Comparison of ENCODE assay signal across 21 mouse cellular contexts in genomic region chr6:108592636-108593035, GRCm38 (mm10).
DNase-seq lines count a peak whose midpoint lies in the region; ATAC-seq and TF ChIP-seq lines count a peak whose summit lies in the region.
"Had no signal": no experiment of that assay in that cellular context is flagged by ENCODE, and none has a peak within 500 bp of the region (broad histone marks: within the 10 kb centered on the region; RNA-seq: fewer than 3 reads in every experiment).

No protein-coding gene starts in this region.

- H3K79me2 ChIP-seq in heart, adult 2 months (replicated peaks; ENCODE audit: control insufficient read depth, insufficient read depth, low read length) = no peaks in the 10 kb centered on the region

- no peaks in the 10 kb centered on the region for H3K36me3 ChIP-seq in forebrain, embryonic 13.5 days (ENCODE audit: poor library complexity, severe bottlenecking)
- no peaks in the 10 kb centered on the region for H3K36me3 ChIP-seq in forebrain, embryonic 10.5 days (replicated peaks)
- H3K36me3 ChIP-seq in heart, adult 2 months (ENCODE audit: control insufficient read depth, insufficient read depth, low read length) = no peaks in the 10 kb centered on the region
- no peaks in the 10 kb centered on the region for H3K36me3 ChIP-seq in forebrain, embryonic 16.5 days (ENCODE audit: control insufficient read depth, insufficient read depth)
- no peaks in the 10 kb centered on the region for H3K36me3 ChIP-seq in intestine, embryonic 15.5 days
- H3K36me3 ChIP-seq: embryonic facial prominence, embryonic 13.5 days; heart, embryonic 12.5 days; hindbrain, embryonic 10.5 days had no signal

- DNase-seq in forebrain, embryonic 10.5 days (ENCODE audit: extremely low spot score, low spot score) = no peak
- DNase-seq in heart, adult 11 months = peak; percentile 56
- no peak for DNase-seq in heart, adult 2 months
- DNase-seq in brain, adult 2 months (ENCODE audit: low read depth, low spot score) = peak; percentile 35
- DNase-seq: adrenal gland, postnatal 14 days; cerebellum, adult 11 months; cerebellum, adult 8-10 months; cerebellum, postnatal 36 days; gastrocnemius, postnatal 10 days; kidney, adult 2 months had no signal

- H3K27me3 ChIP-seq in forebrain, embryonic 13.5 days = no peaks in the 10 kb centered on the region
- no peaks in the 10 kb centered on the region for H3K27me3 ChIP-seq in forebrain, embryonic 10.5 days (ENCODE audit: poor library complexity, severe bottlenecking)
- no peaks in the 10 kb centered on the region for H3K27me3 ChIP-seq in heart, adult 2 months (ENCODE audit: control insufficient read depth, insufficient read depth, low read length)
- H3K27me3 ChIP-seq in forebrain, embryonic 16.5 days (replicated peaks; ENCODE audit: control insufficient read depth, insufficient read depth, low read length) = no peaks in the 10 kb centered on the region
- H3K27me3 ChIP-seq in intestine, embryonic 15.5 days (replicated peaks) = no peaks in the 10 kb centered on the region
- H3K27me3 ChIP-seq: heart, embryonic 12.5 days; Patski had no signal

- H3K9ac ChIP-seq in forebrain, embryonic 13.5 days = no peak overlapping the region
- no peak overlapping the region for H3K9ac ChIP-seq in heart, adult 2 months (ENCODE audit: low read depth, low read length)
- no peak overlapping the region for H3K9ac ChIP-seq in forebrain, embryonic 16.5 days (replicated peaks; ENCODE audit: low read depth, low read length)
- H3K9ac ChIP-seq in intestine, embryonic 15.5 days = no peak overlapping the region
- H3K9ac ChIP-seq: embryonic facial prominence, embryonic 13.5 days; heart, embryonic 12.5 days; hindbrain, embryonic 14.5 days had no signal

- H3K4me2 ChIP-seq in forebrain, embryonic 13.5 days = no peak overlapping the region
- H3K4me2 ChIP-seq in forebrain, embryonic 16.5 days (ENCODE audit: low read length) = no peak overlapping the region
- no peak overlapping the region for H3K4me2 ChIP-seq in intestine, embryonic 15.5 days (replicated peaks)
- H3K4me2 ChIP-seq: embryonic facial prominence, embryonic 13.5 days; heart, embryonic 12.5 days; hindbrain, embryonic 14.5 days had no signal

- H3K4me1 ChIP-seq in forebrain, embryonic 13.5 days = no peaks in the 10 kb centered on the region
- no peaks in the 10 kb centered on the region for H3K4me1 ChIP-seq in forebrain, embryonic 10.5 days
- H3K4me1 ChIP-seq in heart, adult 2 months (ENCODE audit: control insufficient read depth, insufficient read depth, low read length) = no peaks in the 10 kb centered on the region
- H3K4me1 ChIP-seq in forebrain, embryonic 16.5 days (replicated peaks; ENCODE audit: control insufficient read depth, insufficient read depth, low read length) = peaks cover 6% of the 10 kb centered on the region; the same call in 1 of the 2 replicates
- no peaks in the 10 kb centered on the region for H3K4me1 ChIP-seq in intestine, embryonic 15.5 days (replicated peaks)
- H3K4me1 ChIP-seq: embryonic facial prominence, embryonic 13.5 days; heart, embryonic 12.5 days; hindbrain, embryonic 10.5 days had no signal

- no peak for TF ChIP-seq EP300 in heart, adult 2 months (IDR thresholded peaks at IDR 0.05; ENCODE audit: insufficient read depth, low read depth, low read length)

- no peak for TF ChIP-seq POLR2A in heart, adult 2 months (IDR thresholded peaks at IDR 0.05; ENCODE audit: insufficient read depth, low read depth, low read length)

- WGBS in forebrain, embryonic 13.5 days = 65% methylated on average over 6 of the region's 6 CpGs
- 89% methylated on average over 6 of the region's 6 CpGs for WGBS in forebrain, embryonic 10.5 days
- 81% methylated on average over 6 of the region's 6 CpGs for WGBS in heart, adult 2 months
- 48% methylated on average over 6 of the region's 6 CpGs for WGBS in forebrain, embryonic 16.5 days
- WGBS in intestine, embryonic 15.5 days = 85% methylated on average over 6 of the region's 6 CpGs

- no peak for TF ChIP-seq CTCF in heart, adult 2 months (IDR thresholded peaks at IDR 0.05)

- intact Hi-C loops in heart, adult 2 months (cut with DNase I) = no loop called here

- ATAC-seq in forebrain, embryonic 13.5 days = peak; percentile 69; the same call in 1 of the 2 replicates
- ATAC-seq in forebrain, embryonic 16.5 days = peak; percentile 89
- no peak for ATAC-seq in erythroid progenitor cell, adult 5-6 weeks (replicated peaks; ENCODE audit: low FRiP score, poor library complexity, severe bottlenecking)
- ATAC-seq in intestine, embryonic 15.5 days = no peak
- ATAC-seq: activated CD4-positive, CD25-positive, alpha-beta regulatory T cell, adult 4 months; intestine, embryonic 16.5 days; Patski had no signal

- no peak overlapping the region for H3K4me3 ChIP-seq in forebrain, embryonic 13.5 days
- H3K4me3 ChIP-seq in forebrain, embryonic 10.5 days = no peak overlapping the region
- H3K4me3 ChIP-seq in heart, adult 2 months = no peak overlapping the region
- no peak overlapping the region for H3K4me3 ChIP-seq in forebrain, embryonic 16.5 days (replicated peaks; ENCODE audit: low read length)
- H3K4me3 ChIP-seq in intestine, embryonic 15.5 days (replicated peaks) = no peak overlapping the region
- H3K4me3 ChIP-seq: embryonic facial prominence, embryonic 13.5 days; heart, embryonic 12.5 days; hindbrain, embryonic 10.5 days had no signal

- no peak overlapping the region for H3K27ac ChIP-seq in forebrain, embryonic 13.5 days
- no peak overlapping the region for H3K27ac ChIP-seq in forebrain, embryonic 10.5 days
- H3K27ac ChIP-seq in heart, adult 2 months = no peak overlapping the region
- no peak overlapping the region for H3K27ac ChIP-seq in forebrain, embryonic 16.5 days (ENCODE audit: low read length)
- no peak overlapping the region for H3K27ac ChIP-seq in intestine, embryonic 15.5 days
- H3K27ac ChIP-seq: embryonic facial prominence, embryonic 13.5 days; hindbrain, embryonic 10.5 days; hindbrain, embryonic 14.5 days had no signal

- H3K9me3 ChIP-seq in forebrain, embryonic 13.5 days (replicated peaks) = 0 out of 2 replicates have a peak, but pooled peaks cover 3% of the 10 kb centered on the region
- no peaks in the 10 kb centered on the region for H3K9me3 ChIP-seq in forebrain, embryonic 10.5 days
- H3K9me3 ChIP-seq in forebrain, embryonic 16.5 days (ENCODE audit: control insufficient read depth, low read length) = no peaks in the 10 kb centered on the region
- no peaks in the 10 kb centered on the region for H3K9me3 ChIP-seq in intestine, embryonic 15.5 days
- H3K9me3 ChIP-seq: embryonic facial prominence, embryonic 13.5 days; heart, embryonic 12.5 days; hindbrain, embryonic 10.5 days had no signal

Comparison
In these comparisons a context has a peak if more than half of its experiments do, and no peak if none do; other contexts are left out.
1. DNase-seq: peak in heart, adult 11 months (single experiment) and brain, adult 2 months (single experiment); none in forebrain, embryonic 10.5 days (single experiment) and heart, adult 2 months (0 of 2).
2. ATAC-seq: peak in forebrain, embryonic 13.5 days (single experiment) and forebrain, embryonic 16.5 days (single experiment); none in erythroid progenitor cell, adult 5-6 weeks (single experiment) and intestine, embryonic 15.5 days (single experiment).